Mouse (Mus musculus) midbrain, embryonic 10.5 days (tissue): ENCODE data around the gene C130050O18Rik. TPM values are rescaled to one million over a fixed set of nuclear protein-coding genes. Genes with fewer than 3 reads are reported as not detected.

Experiments
- DNase-seq: peaks from one replicate; pipeline ENCODE4 v3.0.0-alpha.2; 2017; ENCODE audit warnings: low spot score
- H3K27ac ChIP-seq: fragments of 300-500 bp; sonication (generic); replicated peaks from 2 replicates; pipeline ENCODE4 v1.5.1; 2016; ENCODE audit warnings: mild to moderate bottlenecking
- H3K27me3 ChIP-seq: fragments of 300-500 bp; sonication (generic); 2 replicates; pipeline ENCODE4 v1.6.1; 2016; ENCODE audit warnings: low read depth, mild to moderate bottlenecking; ENCODE audit not compliant: poor library complexity, severe bottlenecking
- H3K36me3 ChIP-seq: fragments of 300-500 bp; sonication (generic); 2 replicates; pipeline ENCODE4 v1.6.1; 2016; ENCODE audit warnings: mild to moderate bottlenecking, moderate library complexity
- H3K4me1 ChIP-seq: fragments of 300-500 bp; sonication (generic); 2 replicates; pipeline ENCODE4 v1.6.1; 2016
- H3K4me3 ChIP-seq: fragments of 300-500 bp; sonication (generic); 2 replicates; pipeline ENCODE4 v1.5.1; 2016; ENCODE audit warnings: mild to moderate bottlenecking, moderate library complexity
- H3K9me3 ChIP-seq: fragments of 300-500 bp; sonication (generic); replicated peaks from 2 replicates; pipeline ENCODE4 v1.6.1; 2016; ENCODE audit warnings: mild to moderate bottlenecking
- WGBS: fragments of 180-500 bp; shearing (Covaris S2); methylation state at CpG from one replicate; pipeline ENCODE4 v1.1.7; 2016; 5-methylcytosine and 5-hydroxymethylcytosine counted together
- polyA plus RNA-seq: library from polyadenylated mRNA; unstranded; fragments of >200 nt; fragmentation: Nextera tagmentation; extraction: Ambion mirVana; gene quantifications from 2 replicates; pipeline ENCODE4 v1.2.1, GENCODE M21; 2016

The C130050O18Rik gene
- polyA plus RNA-seq, result 0.32 and 0.39 TPM in 2 replicates

GRCm38 (mm10) chr5:139404801-139405401, at the start of gene C130050O18Rik:
C130050O18Rik (plus strand) TSS chr5:139405280.
- no peaks in the 10 kb centered on the region for H3K36me3 ChIP-seq
- no peak within 1 kb of the TSS for H3K4me3 ChIP-seq
- H3K27ac ChIP-seq, result peak within 1 kb of the TSS; percentile 24
- H3K4me1 ChIP-seq, result peaks cover 27% of the 10 kb centered on the region
- DNase-seq, result no peak
- H3K27me3 ChIP-seq, result no peaks in the 10 kb centered on the region
- H3K9me3 ChIP-seq, result no peaks in the 10 kb centered on the region
- WGBS, result 81% methylated on average over 6 of the region's 6 CpGs

GRCm38 (mm10) chr5:139358653-139359052, 46.4 kb upstream of the C130050O18Rik start:
- DNase-seq, result peak; percentile 31
- WGBS, result 74% methylated on average over 2 of the region's 2 CpGs
- no peaks in the 10 kb centered on the region for H3K4me1 ChIP-seq
- H3K27me3 ChIP-seq, result no peaks in the 10 kb centered on the region
- H3K9me3 ChIP-seq, result no peaks in the 10 kb centered on the region
- peaks cover 28% of the 10 kb centered on the region for H3K36me3 ChIP-seq
- H3K27ac ChIP-seq, result no peak overlapping the region
- H3K4me3 ChIP-seq, result no peak overlapping the region

GRCm38 (mm10) chr5:139359244-139359643, 45.8 kb upstream of the C130050O18Rik start:
- Histone ChIP-seq H3K36me3 (peaks cover 31% of the 10 kb centered on the region), H3K4me3 (no peak overlapping the region), H3K27me3 (no peaks in the 10 kb centered on the region), H3K27ac (no peak overlapping the region), H3K9me3 (no peaks in the 10 kb centered on the region), H3K4me1 (peaks cover under 1% of the 10 kb centered on the region)
- no peak for DNase-seq
- 94% methylated on average over 5 of the region's 5 CpGs for WGBS

- H3K27ac ChIP-seq, result no peak overlapping the region
- H3K4me1 ChIP-seq, result peaks cover 23% of the 10 kb centered on the region
- peaks cover 27% of the 10 kb centered on the region for H3K36me3 ChIP-seq
- no peaks in the 10 kb centered on the region for H3K9me3 ChIP-seq
- H3K27me3 ChIP-seq, result no peaks in the 10 kb centered on the region
- 68% methylated on average over 7 of the region's 7 CpGs for whole genome bisulfite sequencing
- H3K4me3 ChIP-seq, result no peak overlapping the region
- no peak for DNase-seq
These were observed 41.2 kb upstream of the C130050O18Rik start for GRCm38 (mm10) chr5:139363858-139364257.

GRCm38 (mm10) chr5:139364260-139364910, 40.7 kb upstream of the C130050O18Rik start:
- Histone ChIP-seq H3K4me3 (no peak overlapping the region), H3K36me3 (peaks cover 27% of the 10 kb centered on the region)
- 42% methylated on average over 12 of the region's 12 CpGs for WGBS

GRCm38 (mm10) chr5:139364911-139365571, 40.0 kb upstream of the C130050O18Rik start:
- WGBS, result 35% methylated on average over 5 of the region's 5 CpGs
- Histone ChIP-seq H3K4me3 (no peak overlapping the region), H3K36me3 (peaks cover 23% of the 10 kb centered on the region), H3K27me3 (no peaks in the 10 kb centered on the region), H3K4me1 (peaks cover 30% of the 10 kb centered on the region), H3K9me3 (no peaks in the 10 kb centered on the region), H3K27ac (peak overlapping the region; percentile 69)
- no peak for DNase-seq

More at GRCm38 (mm10) chr5:139364260-139364910, 40.7 kb upstream of the C130050O18Rik start:
- no peaks in the 10 kb centered on the region for H3K27me3 ChIP-seq
- peak overlapping the region; percentile 69; the same call in 1 of the 2 replicates for H3K27ac ChIP-seq
- H3K4me1 ChIP-seq, result peaks cover 23% of the 10 kb centered on the region
- DNase-seq, result peak; percentile 80
- no peaks in the 10 kb centered on the region for H3K9me3 ChIP-seq

- H3K27me3 ChIP-seq, result no peaks in the 10 kb centered on the region
- no peak overlapping the region for H3K4me3 ChIP-seq
- DNase-seq, result no peak
- no peak overlapping the region for H3K27ac ChIP-seq
- H3K4me1 ChIP-seq, result peaks cover 38% of the 10 kb centered on the region
- peaks cover 17% of the 10 kb centered on the region for H3K36me3 ChIP-seq
- WGBS, result 84% methylated on average over 1 of the region's 1 CpGs
- H3K9me3 ChIP-seq, result no peaks in the 10 kb centered on the region
These were observed 39.3 kb upstream of the C130050O18Rik start for GRCm38 (mm10) chr5:139365827-139366226.

GRCm38 (mm10) chr5:139366484-139366883, 38.6 kb upstream of the C130050O18Rik start:
- no peaks in the 10 kb centered on the region for H3K27me3 ChIP-seq
- no peak for DNase-seq
- H3K36me3 ChIP-seq, result peaks cover 17% of the 10 kb centered on the region
- H3K27ac ChIP-seq, result no peak overlapping the region
- peaks cover 44% of the 10 kb centered on the region for H3K4me1 ChIP-seq
- WGBS, result 84% methylated on average over 11 of the region's 11 CpGs
- no peaks in the 10 kb centered on the region for H3K9me3 ChIP-seq
- no peak overlapping the region for H3K4me3 ChIP-seq

GRCm38 (mm10) chr5:139367884-139368458, 37.1 kb upstream of the C130050O18Rik start:
- no peak for DNase-seq
- Histone ChIP-seq H3K4me1 (peaks cover 59% of the 10 kb centered on the region), H3K27me3 (no peaks in the 10 kb centered on the region), H3K9me3 (no peaks in the 10 kb centered on the region), H3K36me3 (peaks cover 7% of the 10 kb centered on the region), H3K27ac (no peak overlapping the region), H3K4me3 (no peak overlapping the region)
- WGBS, result 90% methylated on average over 4 of the region's 4 CpGs

GRCm38 (mm10) chr5:139368638-139369320, 36.3 kb upstream of the C130050O18Rik start:
- H3K4me1 ChIP-seq, result peaks cover 62% of the 10 kb centered on the region
- no peaks in the 10 kb centered on the region for H3K27me3 ChIP-seq
- DNase-seq, result no peak
- H3K27ac ChIP-seq, result no peak overlapping the region
- 89% methylated on average over 11 of the region's 11 CpGs for WGBS
- no peaks in the 10 kb centered on the region for H3K9me3 ChIP-seq
- H3K4me3 ChIP-seq, result no peak overlapping the region
- peaks cover 2% of the 10 kb centered on the region for H3K36me3 ChIP-seq

GRCm38 (mm10) chr5:139370336-139370735, 34.7 kb upstream of the C130050O18Rik start:
- WGBS, result 87% methylated on average over 6 of the region's 6 CpGs

GRCm38 (mm10) chr5:139371118-139371517, 34.0 kb upstream of the C130050O18Rik start:
- Histone ChIP-seq H3K4me1 (peaks cover 47% of the 10 kb centered on the region), H3K27me3 (no peaks in the 10 kb centered on the region), H3K9me3 (no peaks in the 10 kb centered on the region), H3K27ac (peak overlapping the region; percentile 7; the same call in 1 of the 2 replicates), H3K4me3 (peak overlapping the region; percentile 76; the same call in 1 of the 2 replicates), H3K36me3 (no peaks in the 10 kb centered on the region)
- WGBS, result 59% methylated on average over 5 of the region's 5 CpGs
- no peak for DNase-seq

More at GRCm38 (mm10) chr5:139370336-139370735, 34.7 kb upstream of the C130050O18Rik start:
- Histone ChIP-seq H3K27me3 (no peaks in the 10 kb centered on the region), H3K27ac (peak overlapping the region; percentile 7; the same call in 1 of the 2 replicates), H3K4me3 (no peak overlapping the region), H3K4me1 (peaks cover 55% of the 10 kb centered on the region), H3K9me3 (no peaks in the 10 kb centered on the region), H3K36me3 (no peaks in the 10 kb centered on the region)
- no peak for DNase-seq
